Mouse (Mus musculus) stomach, postnatal 0 days (tissue): ENCODE measurements at regions not wholly inside any gene's neighbourhood (a gene's known extent, or its start where the extent isn't known, plus 50 kb on each side); places are given as distances from the start of the nearest gene placed in this dataset.

Experiments used
- CTCF ChIP-seq: IDR thresholded peaks from 2 replicates; pipeline ENCODE4 v1.5.1; 2016; ENCODE audit warnings: antibody characterized with exemption, low read depth, mild to moderate bottlenecking, moderate library complexity
- EP300 ChIP-seq: optimal IDR thresholded peaks from 2 replicates; pipeline ENCODE3; 2016; ENCODE audit warnings: antibody characterized with exemption

- no peak for TF ChIP-seq EP300
- TF ChIP-seq CTCF, result no peak
Measured at GRCm38 (mm10) chr7:70291431-70291830, 75.1 kb downstream of the Nr2f2 start.
